Mouse (Mus musculus) stomach, postnatal 0 days (tissue): Measurements from ENCODE around the gene Khnyn. TPM values are rescaled to one million over a fixed set of nuclear protein-coding genes. Genes with fewer than 3 reads are reported as not detected.

ENCODE experiments used
- ATAC-seq: fragments of 200-750 bp; cut with Nextera tagmentation; 2 replicates; pipeline ENCODE4 v1.8.0; 2017; ENCODE audit not compliant: low FRiP score, low TSS enrichment
- DNase-seq: peaks from one replicate; pipeline ENCODE4 v3.0.0-alpha.2; 2016; ENCODE audit warnings: low spot score
- H3K27ac ChIP-seq: fragments of 300-500 bp; sonication (generic); replicated peaks from 2 replicates; pipeline ENCODE4 v1.5.1; 2014; ENCODE audit warnings: mild to moderate bottlenecking, control low read depth
- H3K27me3 ChIP-seq: fragments of 300-500 bp; sonication (generic); 2 replicates; pipeline ENCODE4 v1.6.1; 2014; ENCODE audit warnings: low read length; ENCODE audit not compliant: control insufficient read depth, insufficient read depth
- H3K36me3 ChIP-seq: fragments of 300-500 bp; sonication (generic); 2 replicates; pipeline ENCODE4 v1.6.1; 2014; ENCODE audit warnings: low read length, mixed read lengths; ENCODE audit not compliant: control insufficient read depth, insufficient read depth
- H3K4me1 ChIP-seq: fragments of 300-500 bp; sonication (generic); replicated peaks from 2 replicates; pipeline ENCODE4 v1.6.1; 2014; ENCODE audit warnings: antibody characterized with exemption; ENCODE audit not compliant: control insufficient read depth, insufficient read depth
- H3K4me2 ChIP-seq: fragments of 300-500 bp; sonication (generic); replicated peaks from 2 replicates; pipeline ENCODE4 v1.6.1; 2014; ENCODE audit warnings: low read depth, mild to moderate bottlenecking, control low read depth, moderate library complexity
- H3K4me3 ChIP-seq: fragments of 300-500 bp; sonication (generic); 2 replicates; pipeline ENCODE4 v1.5.1; 2014; ENCODE audit warnings: low read depth, low read length, control low read depth
- H3K9ac ChIP-seq: fragments of 300-500 bp; sonication (generic); 2 replicates; pipeline ENCODE4 v1.6.1; 2014; ENCODE audit warnings: mild to moderate bottlenecking, low read length, control low read depth, mixed read lengths
- H3K9me3 ChIP-seq: fragments of 300-500 bp; sonication (generic); 2 replicates; pipeline ENCODE4 v1.6.1; 2016; ENCODE audit warnings: low read length; ENCODE audit not compliant: control insufficient read depth
- CTCF ChIP-seq: IDR thresholded peaks from 2 replicates; pipeline ENCODE4 v1.5.1; 2016; ENCODE audit warnings: antibody characterized with exemption, low read depth, mild to moderate bottlenecking, moderate library complexity
- EP300 ChIP-seq: optimal IDR thresholded peaks from 2 replicates; pipeline ENCODE3; 2016; ENCODE audit warnings: antibody characterized with exemption
- WGBS: fragments of 180-500 bp; shearing (Covaris S2); extraction: QIAGEN DNeasy Blood & Tissue Kit; methylation state at CpG from one replicate; pipeline ENCODE4 v1.1.7; 2014; 5-methylcytosine and 5-hydroxymethylcytosine counted together
- polyA plus RNA-seq: library from polyadenylated mRNA; unstranded; fragments of >200 nt; fragmentation: Nextera tagmentation; extraction: Ambion mirVana; gene quantifications from 2 replicates; pipeline ENCODE4 v1.2.1, GENCODE M21; 2015

Khnyn gene
- polyA plus RNA-seq, 1 experiment from 2014 or later, result 6.4 TPM

- WGBS, result 41% methylated on average over 4 of the region's 4 CpGs
- Histone ChIP-seq H3K27ac (no peak overlapping the region), H3K4me3 (no peak overlapping the region), H3K27me3 (no peaks in the 10 kb centered on the region), H3K36me3 (no peaks in the 10 kb centered on the region), H3K4me1 (peaks cover 4% of the 10 kb centered on the region; the same call in 1 of the 2 replicates), H3K9me3 (no peaks in the 10 kb centered on the region), H3K4me2 (0 out of 2 replicates have a peak overlapping the region, but pooled peaks have one; percentile 20), H3K9ac (no peak overlapping the region)
- no peak for DNase-seq
- no peak for TF ChIP-seq CTCF
- no peak for TF ChIP-seq EP300
- ATAC-seq, result no peak
These were observed 27.2 kb upstream of the Khnyn start for GRCm38 (mm10) chr14:55857588-55857987.

GRCm38 (mm10) chr14:55862186-55862585 lies 22.6 kb upstream of the Khnyn start:
- Histone ChIP-seq H3K9ac (no peak overlapping the region), H3K27me3 (no peaks in the 10 kb centered on the region), H3K27ac (no peak overlapping the region), H3K4me2 (no peak overlapping the region), H3K9me3 (no peaks in the 10 kb centered on the region), H3K4me3 (no peak overlapping the region), H3K36me3 (0 out of 2 replicates have a peak, but pooled peaks cover 3% of the 10 kb centered on the region), H3K4me1 (no peaks in the 10 kb centered on the region; the same call in 1 of the 2 replicates)
- 41% methylated on average over 6 of the region's 6 CpGs for WGBS
- no peak for ATAC-seq
- no peak for DNase-seq
- TF ChIP-seq EP300 (no peak), CTCF (no peak)

GRCm38 (mm10) chr14:55862970-55863369 lies 21.8 kb upstream of the Khnyn start:
- ATAC-seq (no peak), DNase-seq (no peak)
- Histone ChIP-seq H3K4me3 (no peak overlapping the region), H3K4me1 (no peaks in the 10 kb centered on the region; the same call in 1 of the 2 replicates), H3K9me3 (no peaks in the 10 kb centered on the region), H3K9ac (no peak overlapping the region), H3K36me3 (0 out of 2 replicates have a peak, but pooled peaks cover 3% of the 10 kb centered on the region), H3K27me3 (no peaks in the 10 kb centered on the region), H3K27ac (no peak overlapping the region), H3K4me2 (no peak overlapping the region)
- 89% methylated on average over 10 of the region's 10 CpGs for WGBS
- TF ChIP-seq EP300 (no peak), CTCF (no peak)

- Histone ChIP-seq H3K27ac (no peak overlapping the region), H3K27me3 (no peaks in the 10 kb centered on the region), H3K36me3 (peaks cover 3% of the 10 kb centered on the region; the same call in 1 of the 2 replicates), H3K4me2 (no peak overlapping the region), H3K9ac (no peak overlapping the region), H3K4me3 (no peak overlapping the region), H3K9me3 (no peaks in the 10 kb centered on the region), H3K4me1 (no peaks in the 10 kb centered on the region; the same call in 1 of the 2 replicates)
- TF ChIP-seq CTCF, result peak; percentile 98
- TF ChIP-seq EP300, result no peak
- peak; percentile 80 for DNase-seq
- 26% methylated on average over 7 of the region's 7 CpGs for WGBS
- ATAC-seq, result peak; percentile 76
These were observed 21.0 kb upstream of the Khnyn start for GRCm38 (mm10) chr14:55863773-55864172.

GRCm38 (mm10) chr14:55866962-55867361 lies 17.8 kb upstream of the Khnyn start:
- ATAC-seq (no peak), DNase-seq (peak; percentile 68)
- no peaks in the 10 kb centered on the region for H3K9me3 ChIP-seq
- peaks cover 16% of the 10 kb centered on the region; the same call in 1 of the 2 replicates for H3K36me3 ChIP-seq
- H3K27me3 ChIP-seq, result no peaks in the 10 kb centered on the region
- TF ChIP-seq EP300 (no peak), CTCF (peak; percentile 90)
- H3K9ac ChIP-seq, result no peak overlapping the region
- H3K4me1 ChIP-seq, result no peaks in the 10 kb centered on the region; the same call in 1 of the 2 replicates
- H3K4me3 ChIP-seq, result no peak overlapping the region
- no peak overlapping the region for H3K4me2 ChIP-seq
- no peak overlapping the region for H3K27ac ChIP-seq
- 25% methylated on average over 4 of the region's 4 CpGs for WGBS

- H3K4me2 ChIP-seq, result no peak overlapping the region
- DNase-seq (no peak), ATAC-seq (no peak)
- no peak overlapping the region for H3K9ac ChIP-seq
- no peaks in the 10 kb centered on the region for H3K27me3 ChIP-seq
- WGBS, result 81% methylated on average over 14 of the region's 14 CpGs
- no peaks in the 10 kb centered on the region for H3K4me1 ChIP-seq
- no peak overlapping the region for H3K27ac ChIP-seq
- TF ChIP-seq EP300, result no peak
- no peak for TF ChIP-seq CTCF
- peaks cover 16% of the 10 kb centered on the region; the same call in 1 of the 2 replicates for H3K36me3 ChIP-seq
- H3K9me3 ChIP-seq, result no peaks in the 10 kb centered on the region
- no peak overlapping the region for H3K4me3 ChIP-seq
These were observed 16.3 kb upstream of the Khnyn start for GRCm38 (mm10) chr14:55868230-55869026.
